In genomic region chr12:47164736-47165135, GRCm38 (mm10) we compare ENCODE assay signal across 8 mouse cellular contexts.
DNase-seq lines count a peak whose midpoint lies in the region; ATAC-seq lines count a peak whose summit lies in the region.

No protein-coding gene starts in this region.

- intact Hi-C loops in gastrocnemius, postnatal 36 days (cut with DNase I) = no loop called here

- H3K27ac ChIP-seq in forebrain, embryonic 15.5 days (replicated peaks) = peak overlapping the region; percentile 12; the same call in 1 of the 2 replicates
- peak overlapping the region; percentile 37 for H3K27ac ChIP-seq in midbrain, embryonic 11.5 days (ENCODE audit: low read depth, low read length)

- peak; percentile 10; the same call in 1 of the 2 replicates for ATAC-seq in frontal cortex, adult (ENCODE audit: low TSS enrichment)
- ATAC-seq in forebrain, embryonic 15.5 days (replicated peaks) = peak; percentile 61
- peak; percentile 67 for ATAC-seq in midbrain, embryonic 11.5 days (ENCODE audit: low FRiP score)

- H3K27me3 ChIP-seq in forebrain, embryonic 15.5 days = no peaks in the 10 kb centered on the region
- no peaks in the 10 kb centered on the region for H3K27me3 ChIP-seq in midbrain, embryonic 11.5 days (ENCODE audit: control insufficient read depth, insufficient read depth, low read length)

- peak overlapping the region; percentile 47 for H3K4me2 ChIP-seq in forebrain, embryonic 15.5 days (replicated peaks)
- peak overlapping the region; percentile 34; the same call in 1 of the 2 replicates for H3K4me2 ChIP-seq in midbrain, embryonic 11.5 days

- H3K9me3 ChIP-seq in forebrain, embryonic 15.5 days = no peaks in the 10 kb centered on the region
- no peaks in the 10 kb centered on the region for H3K9me3 ChIP-seq in midbrain, embryonic 11.5 days (ENCODE audit: control insufficient read depth, low read length)

- no peak for DNase-seq in frontal cortex, postnatal 14 days (ENCODE audit: low spot score in 2 of 2)
- peak; percentile 77 for DNase-seq in cerebellum, adult 11 months
- DNase-seq in midbrain, embryonic 11.5 days (ENCODE audit: low spot score, missing footprints) = peak; percentile 91
- DNase-seq in MN1 (ENCODE audit: low spot score) = no peak
- DNase-seq in gastrocnemius, postnatal 36 days = no peak
- DNase-seq in yolk sac, embryonic 10.5 days (ENCODE audit: low spot score) = no peak

- H3K4me3 ChIP-seq in forebrain, embryonic 15.5 days = peak overlapping the region; percentile 28
- H3K4me3 ChIP-seq in midbrain, embryonic 11.5 days (ENCODE audit: low read depth, low read length) = no peak overlapping the region; the same call in 1 of the 2 replicates

- peak overlapping the region; percentile 23 for H3K9ac ChIP-seq in forebrain, embryonic 15.5 days (replicated peaks)
- peak overlapping the region; percentile 18; the same call in 1 of the 2 replicates for H3K9ac ChIP-seq in midbrain, embryonic 11.5 days (ENCODE audit: low read length)

- no peaks in the 10 kb centered on the region for H3K36me3 ChIP-seq in forebrain, embryonic 15.5 days
- no peaks in the 10 kb centered on the region for H3K36me3 ChIP-seq in midbrain, embryonic 11.5 days (ENCODE audit: control insufficient read depth, insufficient read depth, low read length)

- H3K4me1 ChIP-seq in forebrain, embryonic 15.5 days = peaks cover 28% of the 10 kb centered on the region
- peaks cover 11% of the 10 kb centered on the region; the same call in 1 of the 2 replicates for H3K4me1 ChIP-seq in midbrain, embryonic 11.5 days (ENCODE audit: control insufficient read depth, insufficient read depth, low read length)

- WGBS in forebrain, embryonic 15.5 days = 30% methylated on average over 8 of the region's 8 CpGs
- 51% methylated on average over 8 of the region's 8 CpGs for WGBS in midbrain, embryonic 11.5 days

Comparison
In these comparisons a context has a peak if more than half of its experiments do, and no peak if none do; other contexts are left out.
1. ATAC-seq: peak in every context shown above with its lines; median percentile 67 in midbrain, embryonic 11.5 days; 61 in forebrain, embryonic 15.5 days; 10 in frontal cortex, adult.
2. DNase-seq: peak in cerebellum, adult 11 months (single experiment) and midbrain, embryonic 11.5 days (single experiment); none in frontal cortex, postnatal 14 days (0 of 2), MN1 (single experiment), gastrocnemius, postnatal 36 days (0 of 2) and yolk sac, embryonic 10.5 days (single experiment).